Mouse (Mus musculus) neural tube, embryonic 14.5 days (tissue): ENCODE data around the gene Polk. TPM values are rescaled to one million over a fixed set of nuclear protein-coding genes. Genes with fewer than 3 reads are reported as not detected.

Experiments used
- ATAC-seq: fragments of 200-750 bp; cut with Nextera tagmentation; 2 replicates; pipeline ENCODE4 v1.8.0; 2017; ENCODE audit warnings: low read depth, mild to moderate bottlenecking, moderate TSS enrichment, moderate library complexity
- H3K27ac ChIP-seq: fragments of 300-500 bp; sonication (generic); 2 replicates; pipeline ENCODE4 v1.5.1; 2014; ENCODE audit warnings: low read depth, mild to moderate bottlenecking, control low read depth, low read length, moderate library complexity, mixed read lengths
- H3K27me3 ChIP-seq: fragments of 300-500 bp; sonication (generic); 2 replicates; pipeline ENCODE4 v1.6.1; 2014; ENCODE audit warnings: low read length; ENCODE audit not compliant: control insufficient read depth, insufficient read depth
- H3K36me3 ChIP-seq: fragments of 300-500 bp; sonication (generic); 2 replicates; pipeline ENCODE4 v1.6.1; 2014; ENCODE audit warnings: low read length, mixed read lengths; ENCODE audit not compliant: control insufficient read depth, insufficient read depth
- H3K4me1 ChIP-seq: fragments of 300-500 bp; sonication (generic); 2 replicates; pipeline ENCODE4 v1.6.1; 2014; ENCODE audit warnings: low read length; ENCODE audit not compliant: control insufficient read depth, insufficient read depth
- H3K4me2 ChIP-seq: fragments of 300-500 bp; sonication (generic); 2 replicates; pipeline ENCODE4 v1.6.1; 2014; ENCODE audit warnings: mild to moderate bottlenecking, low read depth, low read length, control low read depth
- H3K4me3 ChIP-seq: fragments of 300-500 bp; sonication (generic); 2 replicates; pipeline ENCODE4 v1.5.1; 2014; ENCODE audit warnings: low read depth, low read length, control low read depth, mixed read lengths
- H3K9ac ChIP-seq: fragments of 300-500 bp; sonication (generic); replicated peaks from 2 replicates; pipeline ENCODE4 v1.6.1; 2014; ENCODE audit warnings: low read depth, mild to moderate bottlenecking, control low read depth, low read length, mixed read lengths
- H3K9me3 ChIP-seq: fragments of 300-500 bp; sonication (generic); 2 replicates; pipeline ENCODE4 v1.6.1; 2016; ENCODE audit warnings: low read length; ENCODE audit not compliant: control insufficient read depth
- WGBS: fragments of 180-500 bp; shearing (Covaris S2); extraction: QIAGEN DNeasy Blood & Tissue Kit; methylation state at CpG from one replicate; pipeline ENCODE4 v1.1.7; 2014; 5-methylcytosine and 5-hydroxymethylcytosine counted together
- polyA plus RNA-seq: library from polyadenylated mRNA; unstranded; fragments of >200 nt; fragmentation: Nextera tagmentation; extraction: Ambion mirVana; gene quantifications from 2 replicates; pipeline ENCODE4 v1.2.1, GENCODE M21; 2014

The Polk gene
- polyA plus RNA-seq, result 6.7 and 7.4 TPM in 2 replicates

DNA sequence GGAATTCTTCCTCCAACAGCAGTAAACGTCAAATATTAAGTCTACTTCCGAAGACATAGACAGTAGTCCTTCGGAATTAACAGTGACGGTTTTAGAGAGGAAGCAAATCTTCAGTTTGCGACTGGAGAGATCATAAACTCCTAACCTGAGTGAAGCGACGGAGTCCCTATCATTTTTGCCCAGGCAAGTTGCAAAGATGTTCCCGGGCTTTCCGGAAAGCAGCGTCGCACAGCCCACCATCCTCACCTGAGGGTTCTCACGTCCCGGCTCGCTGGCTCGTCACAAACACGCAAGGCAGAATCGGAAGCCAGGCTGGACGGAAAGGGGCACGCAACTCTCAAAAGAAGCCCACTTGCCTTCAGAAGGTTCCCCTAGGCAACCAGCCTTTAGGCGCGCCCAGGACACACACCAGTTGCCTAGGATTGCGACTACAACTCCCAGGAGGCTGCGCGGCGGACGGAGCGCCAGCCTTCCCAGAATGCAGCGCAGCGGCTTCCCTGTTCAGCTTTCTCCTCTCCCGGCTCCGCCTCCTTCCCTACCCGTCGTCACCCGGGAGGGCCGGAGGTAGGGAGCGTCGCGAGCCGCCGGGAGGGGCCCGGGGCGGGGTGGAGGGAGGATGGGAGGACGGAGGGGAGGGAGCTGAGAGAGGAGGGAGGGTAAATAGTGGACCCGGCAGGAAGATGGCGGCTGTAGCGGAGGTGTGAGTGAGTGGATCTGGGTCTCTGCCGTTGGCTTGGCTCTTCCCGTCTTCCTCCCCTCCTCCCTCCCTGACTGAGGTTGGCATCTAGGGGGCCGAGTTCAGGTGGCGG lies at the start of gene Polk, which contains the start of gene Col4a3bp:
TSS of gene Polk (minus strand) at position 499 of the 809 bp plus-strand sequence.
TSS of gene Col4a3bp (plus strand) at position 538 of the 809 bp plus-strand sequence.
- H3K4me2 ChIP-seq, result peak within 1 kb of the TSS; percentile 72
- peak; percentile 98 for ATAC-seq
- H3K4me1 ChIP-seq, result peaks cover 7% of the 10 kb centered on the region
- WGBS, result under 1% methylated on average over 49 of the region's 50 CpGs
- no peaks in the 10 kb centered on the region for H3K9me3 ChIP-seq
- no peaks in the 10 kb centered on the region for H3K27me3 ChIP-seq
- H3K36me3 ChIP-seq, result no peaks in the 10 kb centered on the region
- H3K27ac ChIP-seq, result peak within 1 kb of the TSS; percentile 96
- H3K4me3 ChIP-seq, result peak within 1 kb of the TSS; percentile 93
- H3K9ac ChIP-seq, result peak within 1 kb of the TSS; percentile 83

DNA sequence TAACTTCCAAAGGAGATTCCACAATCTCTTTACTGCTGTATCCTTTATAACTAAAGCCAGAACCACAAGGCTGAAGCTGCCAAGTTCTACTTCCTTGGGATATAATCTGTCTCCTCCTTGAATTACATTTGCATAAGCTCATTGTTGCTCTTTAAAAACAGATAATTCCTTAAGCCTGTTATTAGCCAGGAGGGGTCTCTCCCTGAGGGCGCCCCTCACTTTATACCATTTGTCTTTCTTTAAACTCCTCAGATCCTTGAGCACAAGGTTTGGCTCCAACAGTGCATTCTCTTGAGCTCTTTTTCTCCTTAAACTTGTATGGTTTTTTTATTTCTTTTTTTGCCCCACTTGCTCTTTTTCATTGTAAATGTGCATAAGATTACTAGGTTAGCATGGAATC lies 46.3 kb upstream of the Polk start:
- no peaks in the 10 kb centered on the region for H3K4me1 ChIP-seq
- no peak overlapping the region for H3K4me2 ChIP-seq
- 91% methylated on average over 1 of the region's 1 CpGs for WGBS
- no peak for ATAC-seq
- no peak overlapping the region for H3K4me3 ChIP-seq
- H3K27me3 ChIP-seq, result no peaks in the 10 kb centered on the region
- no peak overlapping the region for H3K9ac ChIP-seq
- no peaks in the 10 kb centered on the region for H3K9me3 ChIP-seq
- no peak overlapping the region for H3K27ac ChIP-seq
- no peaks in the 10 kb centered on the region for H3K36me3 ChIP-seq

DNA sequence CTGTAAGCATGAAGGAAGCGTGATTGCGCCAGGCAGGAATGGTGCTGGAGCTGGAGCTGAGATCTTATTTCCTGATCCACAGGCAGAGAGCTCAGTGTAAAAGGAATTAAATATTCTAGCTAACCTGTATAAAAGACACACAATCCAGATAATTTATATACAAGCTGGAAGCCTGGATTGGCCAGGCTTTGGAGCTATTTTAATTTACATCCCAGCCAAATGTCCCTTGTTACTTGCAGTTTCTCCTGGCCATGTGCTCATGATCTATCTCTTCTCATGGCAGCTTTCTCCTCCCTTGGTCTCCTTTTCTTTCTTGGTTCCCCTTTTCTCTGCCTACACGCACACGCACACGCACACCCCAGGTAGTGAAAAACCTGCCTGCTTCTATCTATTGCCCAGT lies 44.2 kb upstream of the Polk start:
- Histone ChIP-seq H3K9me3 (no peaks in the 10 kb centered on the region), H3K36me3 (no peaks in the 10 kb centered on the region), H3K9ac (no peak overlapping the region), H3K4me3 (no peak overlapping the region), H3K4me2 (no peak overlapping the region), H3K4me1 (no peaks in the 10 kb centered on the region), H3K27ac (no peak overlapping the region), H3K27me3 (no peaks in the 10 kb centered on the region)
- 94% methylated on average over 5 of the region's 5 CpGs for WGBS
- ATAC-seq, result no peak

DNA sequence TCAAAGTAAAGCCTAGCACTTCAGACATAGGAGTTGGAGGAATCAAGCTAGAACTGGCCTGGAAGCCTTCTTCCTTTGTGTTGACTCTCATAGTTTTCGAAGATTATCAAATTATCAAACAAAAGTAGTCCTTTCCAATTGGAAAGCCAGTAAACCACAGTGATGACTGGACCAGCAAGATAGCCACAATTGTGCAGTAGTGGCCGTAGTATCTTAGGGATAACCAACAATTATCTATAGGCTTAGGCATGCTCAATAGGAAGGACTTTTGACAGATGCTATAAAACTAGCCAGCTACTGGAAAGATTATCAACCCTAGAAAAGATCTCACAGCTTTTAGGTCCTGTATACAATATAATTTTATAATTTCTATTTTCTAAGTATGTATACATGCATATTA lies 41.8 kb upstream of the Polk start:
- Histone ChIP-seq H3K9me3 (no peaks in the 10 kb centered on the region), H3K4me2 (no peak overlapping the region), H3K27ac (no peak overlapping the region), H3K4me3 (no peak overlapping the region), H3K36me3 (no peaks in the 10 kb centered on the region), H3K27me3 (no peaks in the 10 kb centered on the region), H3K4me1 (no peaks in the 10 kb centered on the region), H3K9ac (no peak overlapping the region)
- no peak for ATAC-seq
- WGBS, result 97% methylated on average over 2 of the region's 2 CpGs

DNA sequence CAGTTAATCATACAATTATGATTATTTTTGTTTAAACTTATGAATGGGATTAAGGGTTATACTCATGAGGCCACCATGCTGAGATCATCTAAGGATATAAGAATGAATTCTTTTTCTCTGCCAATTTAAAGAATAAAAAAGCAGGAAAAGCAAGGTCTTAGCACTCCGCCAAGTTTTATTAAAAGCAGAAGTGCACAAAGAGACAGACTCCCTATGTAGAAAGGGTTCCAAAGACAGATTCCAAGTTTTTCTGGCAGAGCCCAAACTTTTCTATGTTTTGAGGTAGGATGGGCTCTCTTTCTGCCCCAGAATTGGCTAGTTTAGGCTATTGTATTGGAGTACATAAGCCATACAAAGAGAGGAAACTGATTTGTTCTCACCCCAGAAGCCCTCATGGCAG lies 37.6 kb upstream of the Polk start:
- no peak overlapping the region for H3K4me3 ChIP-seq
- no peaks in the 10 kb centered on the region for H3K4me1 ChIP-seq
- no peak overlapping the region for H3K27ac ChIP-seq
- H3K9ac ChIP-seq, result no peak overlapping the region
- H3K27me3 ChIP-seq, result no peaks in the 10 kb centered on the region
- no peaks in the 10 kb centered on the region for H3K36me3 ChIP-seq
- no peaks in the 10 kb centered on the region for H3K9me3 ChIP-seq
- no peak overlapping the region for H3K4me2 ChIP-seq
- WGBS, result 71% methylated on average over 1 of the region's 1 CpGs
- ATAC-seq, result no peak

DNA sequence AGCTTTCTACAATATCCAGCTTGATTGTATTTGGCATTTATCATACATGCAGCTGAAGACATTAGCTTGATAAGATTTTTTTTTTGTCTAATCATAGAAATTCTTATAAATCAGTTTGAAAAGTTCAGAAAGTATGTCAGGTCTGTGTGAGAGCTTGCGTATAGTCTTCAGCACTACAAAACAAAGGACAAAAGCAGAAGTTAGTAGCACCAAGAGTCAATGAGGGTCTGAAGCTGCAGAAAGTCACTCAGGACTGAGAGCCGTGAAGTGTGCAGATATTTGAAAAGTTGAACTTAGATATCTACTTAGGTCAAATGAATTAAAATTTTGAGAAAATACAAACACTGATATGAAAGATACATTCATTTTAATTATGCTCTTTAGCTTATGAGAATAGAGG lies 36.7 kb upstream of the Polk start:
- Histone ChIP-seq H3K9me3 (no peaks in the 10 kb centered on the region), H3K4me3 (no peak overlapping the region), H3K9ac (no peak overlapping the region), H3K27ac (no peak overlapping the region), H3K4me2 (no peak overlapping the region), H3K27me3 (no peaks in the 10 kb centered on the region), H3K4me1 (no peaks in the 10 kb centered on the region), H3K36me3 (no peaks in the 10 kb centered on the region)
- 81% methylated on average over 2 of the region's 2 CpGs for WGBS
- no peak for ATAC-seq

DNA sequence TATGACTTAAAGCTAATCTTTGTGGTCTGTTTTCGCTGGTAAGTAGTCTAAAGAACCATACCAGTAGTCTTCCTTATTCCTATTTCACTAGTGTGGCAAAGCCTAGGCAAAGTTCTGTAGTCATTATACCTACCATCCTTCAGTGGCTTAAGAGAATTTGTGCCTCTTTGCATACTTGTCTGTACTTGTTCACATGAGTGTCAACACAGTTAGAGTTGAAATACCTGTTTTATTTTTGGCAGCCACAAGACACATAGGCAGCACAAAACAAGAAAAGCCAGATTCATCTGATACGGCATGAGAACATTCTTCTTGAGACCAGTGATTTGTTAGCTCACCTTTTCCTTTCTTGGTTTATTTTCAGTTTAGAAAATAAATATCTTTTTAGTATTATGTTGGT lies 31.8 kb upstream of the Polk start:
- Histone ChIP-seq H3K4me3 (no peak overlapping the region), H3K36me3 (0 out of 2 replicates have a peak, but pooled peaks cover 3% of the 10 kb centered on the region), H3K27ac (no peak overlapping the region), H3K4me2 (no peak overlapping the region), H3K4me1 (no peaks in the 10 kb centered on the region), H3K9me3 (no peaks in the 10 kb centered on the region), H3K27me3 (no peaks in the 10 kb centered on the region), H3K9ac (no peak overlapping the region)
- 90% methylated on average over 2 of the region's 2 CpGs for WGBS
- ATAC-seq, result no peak

DNA sequence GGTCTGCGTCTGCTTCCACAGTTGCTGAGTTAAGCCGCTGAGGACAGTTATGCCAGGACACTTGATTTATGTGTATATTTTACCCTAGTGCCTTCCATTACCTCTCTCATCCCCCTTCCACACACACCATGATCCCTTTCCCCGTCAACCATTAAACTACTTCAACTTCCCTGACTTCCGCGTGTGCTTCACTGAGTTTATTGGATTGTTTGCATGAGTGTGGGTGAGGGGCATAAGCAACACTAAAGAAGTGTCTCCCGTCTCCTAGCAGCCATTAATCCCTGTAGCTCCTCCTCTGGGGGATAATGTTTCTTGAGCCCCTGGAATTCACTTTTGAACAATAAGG lies 28.6 kb upstream of the Polk start:
- WGBS, result 57% methylated on average over 6 of the region's 6 CpGs
- Histone ChIP-seq H3K9ac (no peak overlapping the region), H3K9me3 (no peaks in the 10 kb centered on the region), H3K4me2 (no peak overlapping the region), H3K27ac (no peak overlapping the region), H3K4me1 (no peaks in the 10 kb centered on the region), H3K4me3 (no peak overlapping the region), H3K27me3 (no peaks in the 10 kb centered on the region), H3K36me3 (0 out of 2 replicates have a peak, but pooled peaks cover 3% of the 10 kb centered on the region)
- ATAC-seq, result no peak; the same call in 1 of the 2 replicates

DNA sequence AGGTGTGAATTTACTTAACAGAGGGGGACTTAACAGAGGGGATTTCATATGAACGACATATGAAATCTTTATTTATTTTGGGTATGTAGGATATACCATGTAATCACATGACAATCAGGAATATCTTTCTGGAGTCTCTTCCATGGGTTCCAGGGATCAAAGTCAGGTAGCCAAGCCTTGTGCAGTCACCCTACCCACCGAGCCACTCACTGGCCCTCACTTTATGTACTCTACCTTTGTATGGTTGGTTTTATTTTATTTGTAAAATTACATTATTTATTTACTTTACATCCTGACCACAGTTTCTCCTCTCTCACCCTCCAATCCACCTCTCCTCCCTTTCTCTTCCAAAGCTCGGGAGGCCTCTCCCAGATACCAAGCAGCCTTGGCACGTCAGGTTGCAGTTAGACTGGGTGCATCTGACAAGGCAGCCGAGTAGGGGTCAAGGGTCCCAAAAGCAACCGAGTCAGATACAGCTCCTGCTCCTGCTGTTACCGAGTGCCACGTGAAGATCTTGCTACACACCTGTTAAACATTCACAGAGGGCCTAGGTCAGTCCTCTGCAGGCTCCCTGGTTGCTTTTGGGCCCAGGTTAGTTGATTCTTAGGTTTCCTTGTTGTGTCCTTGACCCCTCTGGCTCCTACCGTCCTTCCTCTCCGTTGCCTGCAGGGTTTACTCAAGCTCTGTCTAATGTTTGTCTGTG lies 28.1 kb upstream of the Polk start:
- H3K4me2 ChIP-seq, result no peak overlapping the region
- H3K27ac ChIP-seq, result no peak overlapping the region
- ATAC-seq, result no peak
- H3K9ac ChIP-seq, result no peak overlapping the region
- WGBS, result 78% methylated on average over 10 of the region's 10 CpGs
- no peaks in the 10 kb centered on the region for H3K27me3 ChIP-seq
- no peak overlapping the region for H3K4me3 ChIP-seq
- H3K36me3 ChIP-seq, result 0 out of 2 replicates have a peak, but pooled peaks cover 3% of the 10 kb centered on the region
- H3K9me3 ChIP-seq, result no peaks in the 10 kb centered on the region
- H3K4me1 ChIP-seq, result no peaks in the 10 kb centered on the region
